8 mouse cellular contexts compared by ENCODE assay signal in genomic region chr16:10384060-10384497, GRCm38 (mm10). TPM values are rescaled to one million over a fixed set of nuclear protein-coding genes. Genes with fewer than 3 reads are reported as not detected.
A peak's percentile ranks its signal among the peaks of the same experiment; 100 is the strongest.
DNase-seq lines count a peak whose midpoint lies in the region; ATAC-seq and TF ChIP-seq lines count a peak whose summit lies in the region.

No protein-coding gene starts in this region.

- TF ChIP-seq CTCF in hindbrain, postnatal 0 days (IDR thresholded peaks at IDR 0.05; ENCODE audit: low read depth) = no peak

- H3K4me1 ChIP-seq in hindbrain, embryonic 10.5 days (replicated peaks) = peaks cover 7% of the 10 kb centered on the region; the same call in 1 of the 2 replicates
- no peaks in the 10 kb centered on the region for H3K4me1 ChIP-seq in hindbrain, postnatal 0 days (ENCODE audit: insufficient read depth, low read length)
- peaks cover 12% of the 10 kb centered on the region for H3K4me1 ChIP-seq in lung, embryonic 16.5 days (replicated peaks; ENCODE audit: control insufficient read depth, insufficient read depth, low read length)
- 0 out of 2 replicates have a peak, but pooled peaks cover 5% of the 10 kb centered on the region for H3K4me1 ChIP-seq in stomach, embryonic 15.5 days

- ATAC-seq in hindbrain, postnatal 0 days = no peak
- peak; percentile 78 to 90 for ATAC-seq in hematopoietic stem cell, adult 5-6 weeks (replicated peaks in 1 of 2; ENCODE audit: insufficient read depth in 1 of 2, low FRiP score in 2 of 2, low TSS enrichment in 1 of 2, low read depth in 1 of 2, poor library complexity in 2 of 2, severe bottlenecking in 2 of 2)
- peak; percentile 72 for ATAC-seq in lung, embryonic 16.5 days (ENCODE audit: low read depth)
- ATAC-seq in stomach, embryonic 15.5 days (ENCODE audit: insufficient read depth, low FRiP score, low read depth) = peak; percentile 94

- H3K27ac ChIP-seq in hindbrain, embryonic 10.5 days = no peak overlapping the region
- no peak overlapping the region for H3K27ac ChIP-seq in hindbrain, postnatal 0 days
- peak overlapping the region; percentile 59; the same call in 1 of the 2 replicates for H3K27ac ChIP-seq in lung, embryonic 16.5 days (ENCODE audit: low read length)
- peak overlapping the region; percentile 21; the same call in 1 of the 2 replicates for H3K27ac ChIP-seq in stomach, embryonic 15.5 days

- H3K4me2 ChIP-seq in hindbrain, postnatal 0 days (ENCODE audit: low read depth, low read length) = no peak overlapping the region
- peak overlapping the region; percentile 52 for H3K4me2 ChIP-seq in lung, embryonic 16.5 days (ENCODE audit: low read depth, low read length)
- H3K4me2 ChIP-seq in stomach, embryonic 15.5 days = peak overlapping the region; percentile 50

- whole genome bisulfite sequencing in hindbrain, embryonic 10.5 days = 37% methylated on average over 8 of the region's 8 CpGs
- WGBS in hindbrain, postnatal 0 days = 41% methylated on average over 8 of the region's 8 CpGs
- 15% methylated on average over 8 of the region's 8 CpGs for WGBS in lung, embryonic 16.5 days
- 20% methylated on average over 8 of the region's 8 CpGs for WGBS in stomach, embryonic 15.5 days

- H3K27me3 ChIP-seq in hindbrain, embryonic 10.5 days (ENCODE audit: insufficient read depth, poor library complexity, severe bottlenecking) = peaks cover 3% of the 10 kb centered on the region
- H3K27me3 ChIP-seq in hindbrain, postnatal 0 days (ENCODE audit: insufficient read depth, low read length) = no peaks in the 10 kb centered on the region
- no peaks in the 10 kb centered on the region; the same call in 1 of the 2 replicates for H3K27me3 ChIP-seq in lung, embryonic 16.5 days (ENCODE audit: control insufficient read depth, insufficient read depth, low read depth, low read length)
- H3K27me3 ChIP-seq in stomach, embryonic 15.5 days (replicated peaks) = no peaks in the 10 kb centered on the region; the same call in 1 of the 2 replicates

- H3K4me3 ChIP-seq in hindbrain, embryonic 10.5 days = peak overlapping the region; percentile 27
- H3K4me3 ChIP-seq in hindbrain, postnatal 0 days (ENCODE audit: low read length) = no peak overlapping the region
- H3K4me3 ChIP-seq in lung, embryonic 16.5 days (ENCODE audit: low read length) = peak overlapping the region; percentile 29
- peak overlapping the region; percentile 26 for H3K4me3 ChIP-seq in stomach, embryonic 15.5 days (replicated peaks)

- DNase-seq in hindbrain, embryonic 10.5 days (ENCODE audit: low spot score) = no peak
- no peak for DNase-seq in hindbrain, postnatal 0 days (ENCODE audit: low spot score)
- DNase-seq in adrenal gland, postnatal 25 days = peak; percentile 9
- DNase-seq in cerebellum, postnatal 14 days = no peak
- no peak for DNase-seq in frontal cortex, postnatal 36 days (ENCODE audit: low spot score in 2 of 2)

- H3K9ac ChIP-seq in hindbrain, postnatal 0 days (replicated peaks; ENCODE audit: low read length) = no peak overlapping the region
- peak overlapping the region; percentile 39; the same call in 1 of the 2 replicates for H3K9ac ChIP-seq in lung, embryonic 16.5 days (ENCODE audit: low read length)
- H3K9ac ChIP-seq in stomach, embryonic 15.5 days = no peak overlapping the region

- no peaks in the 10 kb centered on the region for H3K36me3 ChIP-seq in hindbrain, embryonic 10.5 days
- H3K36me3 ChIP-seq in hindbrain, postnatal 0 days (ENCODE audit: insufficient read depth, low read length) = no peaks in the 10 kb centered on the region
- no peaks in the 10 kb centered on the region for H3K36me3 ChIP-seq in lung, embryonic 16.5 days (ENCODE audit: control insufficient read depth, insufficient read depth, low read length)
- H3K36me3 ChIP-seq in stomach, embryonic 15.5 days = no peaks in the 10 kb centered on the region

- H3K9me3 ChIP-seq in hindbrain, embryonic 10.5 days = no peaks in the 10 kb centered on the region
- no peaks in the 10 kb centered on the region for H3K9me3 ChIP-seq in hindbrain, postnatal 0 days (ENCODE audit: low read length)
- no peaks in the 10 kb centered on the region for H3K9me3 ChIP-seq in lung, embryonic 16.5 days (ENCODE audit: control insufficient read depth, low read length)
- no peaks in the 10 kb centered on the region for H3K9me3 ChIP-seq in stomach, embryonic 15.5 days

RNA-seq across cellular contexts. Expression of gene Tekt5, which starts 11.2 kb away (rescaled TPM):
- 0.11 and 0.16 TPM in 2 replicates for polyA plus RNA-seq in hindbrain, embryonic 10.5 days (2016; fragmentation: Nextera tagmentation; extraction: Ambion mirVana)
- 8.6 and 10.2 TPM in 2 replicates for total RNA-seq in hindbrain, postnatal 0 days (2014; rRNA removed)
- 24.7 and 28.2 TPM in 2 replicates for polyA plus RNA-seq in hindbrain, postnatal 0 days (2015; fragmentation: Nextera tagmentation; extraction: Ambion mirVana)
- total RNA-seq in adrenal gland, postnatal 25 days (2021) = not detected in 2 replicates
- not detected in 2 replicates for total RNA-seq in hematopoietic stem cell, adult 5-6 weeks (2017)
- 2.9 and 4.2 TPM in 2 replicates for polyA plus RNA-seq in lung, embryonic 16.5 days (2015; fragmentation: Nextera tagmentation; extraction: Ambion mirVana)
- 0.98 TPM in 2 replicates for polyA plus RNA-seq in stomach, embryonic 15.5 days (2015; fragmentation: Nextera tagmentation; extraction: Ambion mirVana)

RNA-seq across cellular contexts. Expression of gene Nubp1, which starts 27.7 kb away (rescaled TPM):
- polyA plus RNA-seq in hindbrain, embryonic 10.5 days (2016; fragmentation: Nextera tagmentation; extraction: Ambion mirVana) = 73.5 and 77.1 TPM in 2 replicates
- 29.0 and 41.7 TPM in 2 replicates for total RNA-seq in hindbrain, postnatal 0 days (2014; rRNA removed)
- polyA plus RNA-seq in hindbrain, postnatal 0 days (2015; fragmentation: Nextera tagmentation; extraction: Ambion mirVana) = 32.4 and 32.9 TPM in 2 replicates
- 28.0 and 28.2 TPM in 2 replicates for total RNA-seq in adrenal gland, postnatal 25 days (2021)
- 35.9 and 42.6 TPM in 2 replicates for total RNA-seq in hematopoietic stem cell, adult 5-6 weeks (2017)
- 59.7 and 59.9 TPM in 2 replicates for polyA plus RNA-seq in lung, embryonic 16.5 days (2015; fragmentation: Nextera tagmentation; extraction: Ambion mirVana)
- 52.2 and 54.9 TPM in 2 replicates for polyA plus RNA-seq in stomach, embryonic 15.5 days (2015; fragmentation: Nextera tagmentation; extraction: Ambion mirVana)

Comparison
In these comparisons a context has a peak if more than half of its experiments do, and no peak if none do; other contexts are left out.
1. H3K27ac ChIP-seq: peak in lung, embryonic 16.5 days (single experiment) and stomach, embryonic 15.5 days (single experiment); none in hindbrain, embryonic 10.5 days (single experiment) and hindbrain, postnatal 0 days (single experiment).